Mouse (Mus musculus): ENCODE data around the gene Cyp4f16. TPM values are rescaled to one million over a fixed set of nuclear protein-coding genes. Genes with fewer than 3 reads are reported as not detected.
"Not testable (repeated sequence)": the region's sequence is repeated elsewhere in the genome, so short reads cannot be mapped to it uniquely, and the experiment has no call there.

The Cyp4f16 gene
- polyA plus RNA-seq, 2 experiments: 3.0 to 3.1 TPM

- peak; percentile 92 for TF ChIP-seq CTCF (IDR thresholded peaks at IDR 0.05; ENCODE audit: low read depth)
- TF ChIP-seq EP300 (IDR thresholded peaks at IDR 0.05; ENCODE audit: low read depth): no peak
- no peaks in the 10 kb centered on the region for H3K36me3 ChIP-seq (replicated peaks; ENCODE audit: control insufficient read depth, insufficient read depth, low read depth)
- peak; percentile 88 for ATAC-seq (ENCODE audit: insufficient read depth)
- no peak overlapping the region; the same call in 1 of the 2 replicates for H3K9ac ChIP-seq (replicated peaks)
- no peak overlapping the region for H3K27ac ChIP-seq
- 10% methylated on average over 26 of the region's 26 CpGs for WGBS (ENCODE audit: insufficient replicate concordance)
- H3K4me2 ChIP-seq (ENCODE audit: low read depth): peak overlapping the region; percentile 61
- H3K4me1 ChIP-seq (replicated peaks; ENCODE audit: control insufficient read depth in 2 of 2, insufficient read depth in 2 of 2, low read length in 1 of 2): no peaks in the 10 kb centered on the region
- H3K4me3 ChIP-seq (ENCODE audit: insufficient read depth in 1 of 2, low read depth in 2 of 2, low read length in 2 of 2): peak overlapping the region; percentile 39 to 57
- DNase-seq (ENCODE audit: low read depth in 3 of 3, low spot score in 3 of 3): peak; percentile 74 to 77 (median 74)
- no peaks in the 10 kb centered on the region for H3K9me3 ChIP-seq (ENCODE audit: control insufficient read depth, low read length)
- no peaks in the 10 kb centered on the region for H3K27me3 ChIP-seq (ENCODE audit: control insufficient read depth, insufficient read depth, low read length)
Observed at GRCm38 (mm10) chr17:32528408-32529337, 7.7 kb upstream of the Cyp4f16 start.

DNA sequence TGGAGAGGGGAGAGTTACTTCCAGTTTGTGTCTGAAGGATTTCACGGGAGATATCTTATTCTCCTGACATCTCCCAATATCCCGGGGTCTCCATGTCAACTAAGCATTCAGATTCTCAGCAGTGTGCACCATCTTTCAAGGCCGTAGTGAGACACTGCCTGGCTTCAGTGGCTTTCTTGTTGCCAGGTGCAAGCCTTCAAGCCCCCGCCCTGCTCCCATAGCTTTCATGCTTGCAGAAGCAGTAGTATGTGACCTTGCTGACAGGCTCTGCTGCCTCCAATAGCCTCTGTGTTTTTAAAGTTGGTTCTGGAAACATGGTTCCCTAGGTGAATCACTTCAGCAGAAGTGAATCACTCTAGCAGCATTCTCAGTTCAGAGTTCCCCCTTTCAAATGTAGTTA, 4.0 kb upstream of the Cyp4f16 start:
- H3K4me1 ChIP-seq (replicated peaks; ENCODE audit: control insufficient read depth in 2 of 2, insufficient read depth in 2 of 2, low read length in 1 of 2); ATAC-seq (ENCODE audit: insufficient read depth); H3K9ac ChIP-seq (replicated peaks); H3K4me2 ChIP-seq (ENCODE audit: low read depth); H3K9me3 ChIP-seq (ENCODE audit: control insufficient read depth, low read length); H3K36me3 ChIP-seq (replicated peaks; ENCODE audit: control insufficient read depth, insufficient read depth, low read depth); H3K27ac ChIP-seq; H3K27me3 ChIP-seq (ENCODE audit: control insufficient read depth, insufficient read depth, low read length); H3K4me3 ChIP-seq (ENCODE audit: insufficient read depth in 1 of 2, low read depth in 2 of 2, low read length in 2 of 2); DNase-seq (ENCODE audit: low read depth in 3 of 3, low spot score in 3 of 3): not testable (repeated sequence)
- WGBS (ENCODE audit: insufficient replicate concordance): 49% methylated on average over 4 of the region's 4 CpGs

DNA sequence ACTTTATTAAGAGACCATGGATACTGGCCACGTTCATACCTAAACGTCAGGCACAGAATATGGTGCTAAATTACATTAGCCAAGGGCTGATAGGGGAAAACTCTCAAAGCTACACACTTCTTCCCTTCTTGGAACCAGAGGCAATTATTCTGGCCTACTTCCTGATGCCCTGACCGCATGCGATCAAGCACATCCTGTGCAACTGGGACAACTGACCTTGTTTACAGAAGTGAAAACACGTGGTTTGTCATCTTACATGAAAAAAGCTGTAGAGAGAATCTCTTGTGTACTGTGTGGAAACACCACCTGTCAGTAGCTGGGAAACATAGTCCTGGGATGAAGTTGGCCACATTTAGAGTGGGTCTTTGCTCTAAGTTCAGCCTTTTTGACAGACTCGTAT, 2.3 kb upstream of the Cyp4f16 start:
- Histone ChIP-seq H3K27me3 (ENCODE audit: control insufficient read depth, insufficient read depth, low read length) (no peaks in the 10 kb centered on the region), H3K27ac (no peak overlapping the region), H3K36me3 (replicated peaks; ENCODE audit: control insufficient read depth, insufficient read depth, low read depth) (no peaks in the 10 kb centered on the region), H3K4me1 (replicated peaks; ENCODE audit: control insufficient read depth in 2 of 2, insufficient read depth in 2 of 2, low read length in 1 of 2) (no peaks in the 10 kb centered on the region; a peak in 1 of 4 replicates), H3K4me2 (ENCODE audit: low read depth) (no peak overlapping the region), H3K4me3 (ENCODE audit: insufficient read depth in 1 of 2, low read depth in 2 of 2, low read length in 2 of 2) (no peak overlapping the region), H3K9me3 (ENCODE audit: control insufficient read depth, low read length) (no peaks in the 10 kb centered on the region), H3K9ac (replicated peaks) (no peak overlapping the region)
- TF ChIP-seq CTCF (IDR thresholded peaks at IDR 0.05; ENCODE audit: low read depth): no peak
- no peak for TF ChIP-seq EP300 (IDR thresholded peaks at IDR 0.05; ENCODE audit: low read depth)
- ATAC-seq (ENCODE audit: insufficient read depth): no peak
- DNase-seq (ENCODE audit: low read depth in 3 of 3, low spot score in 3 of 3): no peak
- 43% methylated on average over 6 of the region's 6 CpGs for WGBS (ENCODE audit: insufficient replicate concordance)

DNA sequence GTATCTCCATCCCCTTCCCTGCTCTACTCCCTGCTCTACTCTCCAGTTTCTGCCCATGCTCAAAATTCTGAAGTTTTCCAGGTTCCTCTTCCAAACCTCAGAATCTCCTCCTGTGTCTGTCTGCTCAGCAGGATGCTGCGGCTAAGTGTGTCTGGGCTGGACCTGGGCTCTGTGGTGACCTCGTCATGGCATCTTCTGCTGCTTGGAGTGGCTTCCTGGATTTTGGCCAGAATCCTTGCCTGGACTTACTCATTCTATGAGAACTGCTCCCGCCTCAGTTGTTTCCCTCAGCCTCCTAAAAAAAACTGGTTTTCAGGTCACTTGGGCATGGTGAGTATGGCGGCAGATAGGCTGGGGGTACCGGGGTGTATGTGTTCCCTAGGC, 501 bp downstream of the Cyp4f16 start:
- DNase-seq (ENCODE audit: low read depth in 3 of 3, low spot score in 3 of 3) (no peak), ATAC-seq (ENCODE audit: insufficient read depth) (no peak)
- 37% methylated on average over 5 of the region's 5 CpGs for WGBS (ENCODE audit: insufficient replicate concordance)
- Histone ChIP-seq H3K4me1 (replicated peaks; ENCODE audit: control insufficient read depth in 2 of 2, insufficient read depth in 2 of 2, low read length in 1 of 2) (no peaks in the 10 kb centered on the region; a peak in 1 of 4 replicates), H3K9ac (replicated peaks) (no peak overlapping the region), H3K4me3 (ENCODE audit: insufficient read depth in 1 of 2, low read depth in 2 of 2, low read length in 2 of 2) (peak overlapping the region; percentile 22 to 66; a peak in 3 of 4 replicates), H3K36me3 (replicated peaks; ENCODE audit: control insufficient read depth, insufficient read depth, low read depth) (no peaks in the 10 kb centered on the region), H3K27ac (no peak overlapping the region), H3K4me2 (ENCODE audit: low read depth) (peak overlapping the region; percentile 11; the same call in 1 of the 2 replicates), H3K9me3 (ENCODE audit: control insufficient read depth, low read length) (no peaks in the 10 kb centered on the region), H3K27me3 (ENCODE audit: control insufficient read depth, insufficient read depth, low read length) (no peaks in the 10 kb centered on the region)
- TF ChIP-seq CTCF (IDR thresholded peaks at IDR 0.05; ENCODE audit: low read depth) (no peak), EP300 (IDR thresholded peaks at IDR 0.05; ENCODE audit: low read depth) (no peak)

DNA sequence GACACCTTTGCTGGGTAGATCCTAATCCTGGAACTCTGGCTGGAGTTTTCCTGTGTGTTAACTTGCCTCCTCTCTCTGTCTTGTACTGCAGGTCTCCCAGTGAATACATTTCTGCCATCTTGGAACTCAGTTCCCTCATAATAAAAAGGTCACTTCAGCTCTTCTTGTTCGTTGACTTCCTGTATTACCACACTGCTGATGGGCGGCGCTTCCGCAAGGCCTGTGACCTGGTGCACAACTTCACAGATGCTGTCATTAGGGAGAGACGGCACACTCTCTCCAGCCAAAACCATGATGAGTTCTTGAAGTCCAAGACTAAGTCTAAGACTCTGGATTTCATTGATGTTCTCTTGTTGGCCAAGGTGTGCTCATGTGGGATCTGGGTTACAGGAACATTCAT, 8.4 kb downstream of the Cyp4f16 start:
- not testable (repeated sequence) for H3K4me2 ChIP-seq (ENCODE audit: low read depth); H3K4me1 ChIP-seq (replicated peaks; ENCODE audit: control insufficient read depth in 2 of 2, insufficient read depth in 2 of 2, low read length in 1 of 2); H3K27me3 ChIP-seq (ENCODE audit: control insufficient read depth, insufficient read depth, low read length); H3K9me3 ChIP-seq (ENCODE audit: control insufficient read depth, low read length); ATAC-seq (ENCODE audit: insufficient read depth); H3K9ac ChIP-seq (replicated peaks); H3K36me3 ChIP-seq (replicated peaks; ENCODE audit: control insufficient read depth, insufficient read depth, low read depth); H3K27ac ChIP-seq; DNase-seq (ENCODE audit: low read depth in 3 of 3, low spot score in 3 of 3); H3K4me3 ChIP-seq (ENCODE audit: insufficient read depth in 1 of 2, low read depth in 2 of 2, low read length in 2 of 2)
- WGBS (ENCODE audit: insufficient replicate concordance): 63% methylated on average over 5 of the region's 5 CpGs

GRCm38 (mm10) chr17:32550377-32550776, 14.0 kb downstream of the Cyp4f16 start:
- H3K27me3 ChIP-seq (ENCODE audit: control insufficient read depth, insufficient read depth, low read length); H3K4me1 ChIP-seq (replicated peaks; ENCODE audit: control insufficient read depth in 2 of 2, insufficient read depth in 2 of 2, low read length in 1 of 2); ATAC-seq (ENCODE audit: insufficient read depth); DNase-seq (ENCODE audit: low read depth in 3 of 3, low spot score in 3 of 3); H3K36me3 ChIP-seq (replicated peaks; ENCODE audit: control insufficient read depth, insufficient read depth, low read depth); H3K9ac ChIP-seq (replicated peaks); H3K9me3 ChIP-seq (ENCODE audit: control insufficient read depth, low read length); H3K27ac ChIP-seq: not testable (repeated sequence)
- peak overlapping the region in 1 of 2 experiments; percentile 28; a peak in 2 of 4 replicates for H3K4me3 ChIP-seq (ENCODE audit: insufficient read depth in 1 of 2, low read depth in 2 of 2, low read length in 2 of 2)
- H3K4me2 ChIP-seq (ENCODE audit: low read depth): peak overlapping the region; percentile 47
- WGBS (ENCODE audit: insufficient replicate concordance): 66% methylated on average over 3 of the region's 3 CpGs

Data from liver, embryonic 14.5 days (tissue).